Mouse (Mus musculus): ENCODE results near the gene Bbs4.
"Not testable (repeated sequence)": the region's sequence is repeated elsewhere in the genome, so short reads cannot be mapped to it uniquely, and the experiment has no call there.

The Bbs4 gene

GRCm38 (mm10) chr9:59353253-59353639 lies at the start of gene Bbs4:
Bbs4 (minus strand) TSS chr9:59353508.
- DNase-seq (ENCODE audit: low spot score): peak; percentile 96

GRCm38 (mm10) chr9:59389086-59389485 lies 35.8 kb upstream of the Bbs4 start:
- DNase-seq (ENCODE audit: low spot score): no peak

GRCm38 (mm10) chr9:59388311-59388710 lies 35.0 kb upstream of the Bbs4 start:
- no peak for DNase-seq (ENCODE audit: low spot score)

GRCm38 (mm10) chr9:59387461-59387860 lies 34.2 kb upstream of the Bbs4 start:
- no peak for DNase-seq (ENCODE audit: low spot score)

- DNase-seq (ENCODE audit: low spot score): no peak
These were observed 22.3 kb upstream of the Bbs4 start for GRCm38 (mm10) chr9:59375626-59376025.

- DNase-seq (ENCODE audit: low spot score): no peak
These were observed 16.3 kb upstream of the Bbs4 start for GRCm38 (mm10) chr9:59369646-59370045.

- DNase-seq (ENCODE audit: low spot score): no peak
These were observed 15.9 kb upstream of the Bbs4 start for GRCm38 (mm10) chr9:59369220-59369619.

- DNase-seq (ENCODE audit: low spot score): not testable (repeated sequence)
These were observed 7.2 kb upstream of the Bbs4 start for GRCm38 (mm10) chr9:59360487-59360886.

- DNase-seq (ENCODE audit: low spot score): not testable (repeated sequence)
These were observed 4.7 kb upstream of the Bbs4 start for GRCm38 (mm10) chr9:59358041-59358440.

GRCm38 (mm10) chr9:59352586-59353252 lies 589 bp downstream of the Bbs4 start:
- no peak for DNase-seq (ENCODE audit: low spot score)

GRCm38 (mm10) chr9:59346176-59346575 lies 7.1 kb downstream of the Bbs4 start:
- no peak for DNase-seq (ENCODE audit: low spot score)

GRCm38 (mm10) chr9:59340002-59340401 lies 13.3 kb downstream of the Bbs4 start:
- DNase-seq (ENCODE audit: low spot score): no peak

- no peak for DNase-seq (ENCODE audit: low spot score)
These were observed 14.2 kb downstream of the Bbs4 start for GRCm38 (mm10) chr9:59339107-59339506.

- no peak for DNase-seq (ENCODE audit: low spot score)
These were observed 14.9 kb downstream of the Bbs4 start for GRCm38 (mm10) chr9:59338411-59338810.

- DNase-seq (ENCODE audit: low spot score): no peak
These were observed 15.4 kb downstream of the Bbs4 start for GRCm38 (mm10) chr9:59337889-59338288.

GRCm38 (mm10) chr9:59336539-59336938 lies 16.8 kb downstream of the Bbs4 start:
- no peak for DNase-seq (ENCODE audit: low spot score)

GRCm38 (mm10) chr9:59330055-59330454 lies 23.3 kb downstream of the Bbs4 start:
- no peak for DNase-seq (ENCODE audit: low spot score)

- DNase-seq (ENCODE audit: low spot score): no peak
These were observed 29.0 kb downstream of the Bbs4 start for GRCm38 (mm10) chr9:59324351-59324750.

- no peak for DNase-seq (ENCODE audit: low spot score)
These were observed 37.1 kb downstream of the Bbs4 start for GRCm38 (mm10) chr9:59316206-59316605.

- DNase-seq (ENCODE audit: low spot score): no peak
These were observed 42.0 kb downstream of the Bbs4 start for GRCm38 (mm10) chr9:59311284-59311670.

- DNase-seq (ENCODE audit: low spot score): no peak
These were observed 42.6 kb downstream of the Bbs4 start for GRCm38 (mm10) chr9:59310582-59311283.

- no peak for DNase-seq (ENCODE audit: low spot score)
These were observed 45.4 kb downstream of the Bbs4 start for GRCm38 (mm10) chr9:59307890-59308289.

GRCm38 (mm10) chr9:59296419-59296818 lies 56.9 kb downstream of the Bbs4 start:
- DNase-seq (ENCODE audit: low spot score): no peak

- DNase-seq (ENCODE audit: low spot score): no peak
These were observed 60.8 kb downstream of the Bbs4 start for GRCm38 (mm10) chr9:59292493-59292875.
